Mouse (Mus musculus): ENCODE measurements at regions not wholly inside any gene's neighbourhood (a gene's known extent, or its start where the extent isn't known, plus 50 kb on each side); places are given as distances from the start of the nearest gene placed in this dataset.

DNA sequence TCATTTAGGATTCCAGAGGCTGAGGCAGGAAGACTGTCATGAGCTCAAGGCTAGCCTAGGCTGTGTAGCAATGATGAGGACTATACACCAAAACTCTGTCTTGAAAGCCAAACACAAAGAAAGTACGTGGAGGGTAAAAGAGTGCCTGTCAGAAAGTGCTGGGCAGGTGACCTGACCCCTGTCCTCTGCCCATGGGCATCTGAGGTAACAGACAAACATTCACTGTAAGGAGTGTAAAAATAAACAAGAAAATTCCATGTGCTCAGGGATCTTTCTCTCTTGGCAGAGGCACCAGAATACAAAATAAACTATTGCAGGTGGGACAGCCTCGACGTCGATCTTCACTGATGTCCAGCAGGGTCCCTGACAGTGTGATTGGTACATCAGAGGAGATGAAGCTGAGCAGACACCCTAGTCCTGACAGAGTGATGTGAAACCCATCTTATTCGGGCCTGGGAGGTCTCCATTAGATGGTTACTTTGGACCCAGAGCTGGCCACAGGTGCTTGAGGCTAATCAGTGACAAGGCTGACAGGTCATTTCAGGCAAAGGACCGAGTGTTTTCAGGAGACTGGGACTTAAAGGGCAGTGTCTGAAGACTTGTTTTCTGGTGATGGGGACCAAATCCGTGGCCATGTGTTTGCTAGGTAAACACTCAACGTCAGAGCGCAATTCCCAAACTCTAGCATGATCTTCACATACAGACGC lies 62.9 kb upstream of the Irf2bp2 start:
- peak; percentile 51 to 67 for DNase-seq

- no peak for DNase-seq
These were observed 61.8 kb upstream of the Irf2bp2 start for GRCm38 (mm10) chr8:126655565-126655964.

DNA sequence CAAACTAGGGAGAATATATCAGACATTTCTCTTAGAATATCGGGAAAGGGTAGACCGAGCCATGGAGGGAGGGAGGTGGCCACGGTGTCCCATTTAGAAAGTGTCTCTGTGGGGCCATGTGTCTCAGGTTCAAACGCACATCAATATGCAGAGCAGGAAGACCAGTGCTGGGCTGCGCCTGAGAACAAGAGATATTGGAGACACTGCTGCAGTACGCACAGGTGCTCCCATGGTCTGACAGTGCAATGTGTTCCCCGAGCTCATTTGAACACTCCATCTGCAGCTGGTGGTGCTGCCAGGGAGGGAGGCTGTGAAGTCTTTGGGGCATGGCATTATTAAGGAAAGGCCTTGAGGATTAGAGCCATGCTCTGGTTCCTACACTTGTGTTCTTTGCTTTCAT lies 60.6 kb upstream of the Irf2bp2 start:
- DNase-seq = no peak

GRCm38 (mm10) chr8:126652151-126652550 lies 58.4 kb upstream of the Irf2bp2 start:
- no peak for DNase-seq

- DNase-seq = peak in 1 of 2 experiments; percentile 64
These were observed 57.2 kb upstream of the Irf2bp2 start for GRCm38 (mm10) chr8:126650945-126651344.

GRCm38 (mm10) chr8:126649305-126649704 lies 55.5 kb upstream of the Irf2bp2 start:
- no peak for DNase-seq

DNA sequence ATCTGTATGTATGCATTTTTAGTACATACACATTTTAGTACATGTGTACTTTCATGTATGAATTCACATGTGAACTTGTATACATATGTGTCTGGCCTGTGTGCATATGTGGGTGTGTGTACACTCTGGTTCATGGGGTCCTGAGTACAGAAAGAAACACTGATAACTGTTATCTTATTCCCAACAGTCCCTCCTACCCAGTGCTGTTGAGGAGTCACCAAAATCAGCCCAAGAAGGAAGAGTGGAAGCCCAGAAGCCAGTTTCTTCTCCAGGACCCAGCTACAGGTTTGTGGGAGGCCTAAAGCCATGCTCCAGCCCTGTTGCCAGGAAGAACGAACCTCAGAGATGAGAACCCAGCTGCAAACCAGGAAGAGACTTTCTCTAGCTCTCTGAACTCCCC lies 53.6 kb upstream of the Irf2bp2 start:
- DNase-seq = no peak

DNA sequence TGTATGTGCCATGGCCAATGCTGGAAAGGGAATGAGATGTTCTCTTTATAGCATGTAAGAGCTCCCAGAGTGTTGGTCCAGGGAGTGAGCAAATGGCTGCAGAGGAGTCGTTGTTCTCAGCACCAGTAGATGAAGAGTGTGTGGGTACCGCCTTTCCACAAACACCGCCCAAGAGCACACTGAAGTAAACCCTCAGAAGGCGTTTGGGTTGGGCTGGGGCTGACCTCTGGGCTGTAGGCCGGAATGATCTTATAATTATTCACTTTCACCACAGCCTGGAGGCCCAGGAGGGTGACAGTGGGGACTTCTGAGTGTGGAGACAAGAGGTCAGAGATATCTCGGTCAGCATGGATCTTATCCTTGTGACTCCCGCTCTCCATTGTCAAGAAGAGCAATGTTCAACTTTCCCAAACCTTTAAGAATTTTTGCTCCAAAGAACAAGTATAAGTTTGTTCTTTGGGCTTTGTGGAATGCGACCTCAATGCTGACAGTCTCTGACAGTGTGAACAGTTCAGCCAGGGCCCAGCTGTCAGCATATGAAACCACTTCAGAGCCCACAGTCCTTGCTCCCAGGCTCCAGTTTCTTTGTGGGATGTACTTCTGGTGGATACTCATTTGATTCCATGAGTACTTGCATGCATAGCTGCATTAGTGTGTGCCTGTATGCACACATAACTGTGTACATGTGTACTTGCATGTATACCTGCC lies 53.0 kb upstream of the Irf2bp2 start:
- no peak for DNase-seq

GRCm38 (mm10) chr8:126644179-126644578 lies 50.4 kb upstream of the Irf2bp2 start:
- no peak for DNase-seq

Measured in kidney, postnatal 25 days (tissue).